Mouse (Mus musculus): ENCODE data around the gene Sorbs1.

Gene Sorbs1

DNA sequence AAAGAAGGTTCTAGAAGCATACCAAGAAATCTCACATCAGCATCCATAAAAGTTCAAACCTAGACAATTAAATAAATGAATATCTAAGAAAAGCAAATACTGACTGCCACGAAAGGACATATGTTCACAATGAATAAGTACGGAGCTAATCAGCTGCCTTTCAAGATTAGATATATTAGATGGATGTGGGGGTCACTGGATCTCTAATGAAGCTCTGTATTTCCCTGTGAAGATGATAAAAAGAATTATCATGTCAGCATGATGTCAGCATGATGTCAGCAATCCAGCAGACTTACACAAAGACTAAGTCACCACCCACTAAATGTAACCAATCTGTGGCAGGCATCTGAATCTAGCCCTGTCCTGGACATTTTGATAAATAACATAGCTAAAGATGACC lies 77.8 kb downstream of the Sorbs1 start:
- no peak for DNase-seq

DNA sequence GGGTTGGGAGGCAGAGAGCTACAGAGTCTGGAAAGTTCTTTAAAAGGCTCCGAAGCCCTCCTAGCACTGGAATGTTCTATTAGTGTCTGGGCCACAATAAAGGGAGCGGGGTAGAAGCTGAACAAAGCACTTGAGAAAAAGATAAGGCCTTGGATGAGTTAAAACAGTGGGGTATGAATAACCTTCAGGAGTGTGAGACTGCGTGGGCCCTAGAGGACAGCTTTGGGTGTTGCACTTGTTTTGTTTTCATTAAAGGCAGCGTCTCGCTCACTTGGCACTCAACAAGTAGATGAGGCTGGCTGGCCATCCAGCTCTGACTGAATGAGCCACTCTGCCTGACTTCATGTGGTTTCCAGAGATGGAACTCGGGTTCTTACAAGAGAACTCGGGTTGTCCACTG lies 78.5 kb downstream of the Sorbs1 start:
- no peak for DNase-seq

GRCm38 (mm10) chr19:40434042-40434869 lies 79.3 kb downstream of the Sorbs1 start:
- no peak for DNase-seq

GRCm38 (mm10) chr19:40433316-40433912 lies 80.2 kb downstream of the Sorbs1 start:
- no peak for DNase-seq

DNA sequence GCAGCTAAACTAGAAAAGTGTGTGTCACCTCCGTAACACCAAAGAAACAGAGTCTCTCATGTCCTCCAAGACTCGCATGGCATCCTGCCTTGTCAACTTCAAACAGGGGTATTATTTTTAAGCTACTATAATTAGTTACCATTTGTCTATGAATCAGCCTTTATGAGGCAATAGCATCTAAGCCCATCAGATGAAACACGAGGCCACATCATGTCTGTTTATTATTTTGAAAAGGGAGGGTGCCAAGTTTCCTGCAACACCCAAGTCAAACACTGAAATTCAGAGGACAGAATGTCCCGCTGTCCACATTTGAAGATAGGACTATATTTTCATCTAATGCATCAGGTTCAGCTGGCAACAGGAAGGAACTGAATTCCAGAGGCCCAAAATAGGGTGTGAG lies 81.6 kb downstream of the Sorbs1 start:
- no peak for DNase-seq

DNA sequence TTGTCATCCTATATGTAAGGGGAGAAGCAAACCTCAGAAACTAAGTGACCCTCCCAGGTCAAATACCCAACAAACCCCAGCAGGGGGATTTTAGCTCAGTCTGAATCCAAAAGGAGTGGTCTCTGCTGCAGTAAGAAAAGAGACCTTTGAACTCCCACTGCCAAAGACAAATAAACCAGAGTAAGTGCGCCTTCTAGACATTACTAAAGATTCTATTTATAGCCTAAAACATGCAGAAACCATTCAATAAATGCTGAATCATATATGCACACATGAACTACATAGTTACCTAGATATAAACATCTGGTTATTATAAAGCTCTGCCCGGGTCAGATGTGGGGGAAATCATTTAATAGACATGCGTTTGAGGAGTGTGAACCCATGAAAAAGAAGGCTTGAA lies 84.0 kb downstream of the Sorbs1 start:
- no peak for DNase-seq

DNA sequence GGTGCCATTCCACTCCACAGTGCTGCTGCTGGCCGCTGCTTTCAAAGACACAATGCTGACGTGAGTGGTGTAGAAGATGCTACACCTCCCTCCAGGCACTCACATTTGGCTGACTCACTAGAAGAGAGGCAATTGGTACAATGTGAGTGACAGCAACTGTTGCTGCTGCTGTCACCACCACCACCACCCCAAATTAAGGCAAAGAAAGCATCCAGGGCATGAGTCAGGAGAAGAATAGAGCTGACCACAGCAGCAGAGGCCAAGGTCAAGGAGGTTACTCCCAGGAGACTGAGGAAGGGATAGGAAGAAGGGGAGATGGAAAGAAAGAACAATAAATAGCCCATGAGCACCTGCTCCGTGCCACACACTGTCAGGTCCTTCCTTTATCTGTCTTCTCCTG lies 84.4 kb downstream of the Sorbs1 start:
- DNase-seq = no peak

DNA sequence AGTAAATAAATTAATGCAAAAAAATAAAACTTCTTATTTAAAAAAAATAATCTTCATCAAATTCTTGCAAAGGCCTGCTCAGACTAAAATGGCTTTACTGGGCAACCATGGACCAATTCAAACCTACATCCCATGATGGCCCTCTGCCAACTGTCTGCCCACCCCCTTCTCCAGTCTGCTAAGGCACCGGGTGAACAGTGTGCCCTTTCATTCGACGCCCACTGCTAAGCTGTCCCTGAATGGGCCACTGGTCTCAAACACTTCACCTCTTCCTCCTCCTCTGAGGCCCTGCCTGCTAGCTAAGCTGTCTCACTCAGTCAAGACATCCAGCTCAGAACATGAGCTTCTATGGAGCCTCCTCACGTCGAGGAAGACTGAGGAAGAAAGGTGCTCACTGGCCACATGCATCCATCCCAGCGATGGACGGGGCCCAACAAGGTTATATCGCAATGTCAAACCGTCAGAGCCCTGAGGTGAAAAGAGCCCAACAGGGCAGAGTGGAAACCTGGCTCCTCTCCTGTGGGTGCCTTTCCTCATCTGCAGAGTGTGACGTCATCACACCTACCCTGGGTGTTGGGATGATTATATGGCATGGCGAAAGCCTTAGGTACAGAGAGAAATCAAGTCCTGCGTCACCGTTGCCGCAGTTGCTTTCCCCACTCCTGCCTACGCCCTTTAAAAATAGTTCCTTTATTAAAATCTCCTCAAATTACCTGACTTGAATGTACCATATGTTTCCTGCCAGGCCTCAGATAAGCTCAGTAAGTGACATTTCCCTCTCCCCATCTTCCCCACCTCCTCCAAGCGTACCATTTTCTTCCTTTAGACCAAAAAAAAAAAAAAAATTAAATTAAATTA lies 87.2 kb downstream of the Sorbs1 start:
- DNase-seq = no peak

- DNase-seq = no peak
Observed at GRCm38 (mm10) chr19:40425326-40425725, 88.3 kb downstream of the Sorbs1 start.

DNA sequence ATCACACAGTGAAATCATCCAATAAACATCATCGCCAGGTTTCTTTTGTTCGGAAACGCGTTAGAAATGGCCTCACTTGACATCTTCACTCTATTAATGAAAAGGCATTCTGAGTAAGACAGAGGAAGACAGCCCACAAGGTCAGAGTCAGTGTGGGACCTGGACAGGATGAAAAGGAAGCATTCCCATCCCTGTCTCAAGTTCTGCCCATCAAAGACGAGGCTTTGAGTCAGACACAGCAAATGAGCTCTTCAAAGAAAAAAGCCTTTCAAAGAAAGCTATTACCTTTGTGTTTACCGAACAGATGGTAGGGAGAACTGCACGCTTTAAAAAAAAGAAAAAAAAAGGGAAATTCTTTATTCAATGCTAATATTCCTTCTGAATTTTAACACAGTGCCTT lies 92.5 kb downstream of the Sorbs1 start:
- no peak for DNase-seq

DNA sequence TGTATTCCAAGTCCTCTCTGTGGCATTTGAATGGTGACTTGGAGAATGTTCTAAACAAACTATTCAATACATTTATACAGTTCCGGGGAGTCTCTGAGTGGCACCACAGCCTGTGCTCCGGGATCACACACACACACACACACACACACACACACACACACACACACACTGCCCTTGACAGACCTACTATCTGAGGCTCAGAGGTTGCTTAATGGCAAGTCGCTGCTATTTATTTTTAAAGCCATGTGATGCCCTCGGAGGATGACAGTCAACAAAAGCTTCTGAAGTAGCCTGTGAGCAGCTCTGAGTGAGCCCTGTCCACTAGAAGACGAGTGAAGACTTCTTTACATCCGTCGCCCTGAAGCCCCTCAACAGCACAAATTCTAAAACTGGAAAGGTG lies 94.3 kb downstream of the Sorbs1 start:
- no peak for DNase-seq

GRCm38 (mm10) chr19:40417155-40417821 lies 96.3 kb downstream of the Sorbs1 start:
- no peak for DNase-seq

DNA sequence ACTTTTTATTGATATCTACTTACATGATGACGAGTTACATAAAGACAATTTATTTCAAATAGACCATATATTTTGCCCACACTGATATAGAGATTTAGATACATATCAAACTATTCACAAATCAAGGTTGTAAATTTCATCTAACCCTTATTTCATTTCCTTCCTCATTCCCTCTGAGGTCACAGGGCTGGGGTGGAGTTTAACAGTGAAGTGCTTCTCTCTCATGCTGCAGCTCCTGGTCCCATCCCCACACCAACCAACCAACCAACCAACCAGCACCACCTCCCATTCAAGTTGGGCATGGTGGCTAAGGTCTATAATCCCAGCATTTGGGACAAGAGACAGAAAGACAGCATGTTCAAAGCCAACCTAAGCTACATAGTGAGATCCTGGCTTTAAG lies 97.9 kb downstream of the Sorbs1 start:
- DNase-seq = no peak

DNA sequence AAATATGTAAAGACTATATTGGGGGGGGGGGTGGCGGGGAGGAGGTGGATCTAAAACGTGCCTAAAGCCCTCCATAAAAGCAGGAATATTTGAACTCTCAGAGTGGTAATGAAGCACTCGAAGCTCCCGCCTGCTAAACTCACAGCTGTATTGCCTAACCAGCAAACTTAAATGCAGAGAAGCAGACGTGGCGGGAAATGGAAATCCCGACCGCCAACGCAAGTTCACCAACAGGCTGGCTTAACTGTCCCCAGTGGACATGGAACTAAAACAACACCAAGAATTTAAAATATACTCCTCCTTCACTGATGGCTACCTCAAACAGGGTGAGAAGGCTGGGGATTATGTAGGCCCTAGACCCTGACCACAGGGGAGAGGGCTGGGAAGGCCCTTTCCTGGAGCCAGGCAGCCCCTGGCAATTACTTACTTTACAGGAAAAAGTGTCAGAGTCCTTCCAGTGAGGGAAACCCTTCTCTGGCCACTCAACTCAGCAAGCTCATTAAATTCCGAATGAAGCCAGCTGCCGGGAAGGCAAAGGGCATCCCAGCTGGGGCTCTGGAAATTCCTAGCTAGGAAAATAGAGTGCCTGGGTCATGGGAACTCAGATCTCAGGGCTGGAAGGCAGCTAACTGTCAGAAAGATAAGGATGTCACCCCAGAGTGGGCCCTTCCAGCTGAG lies 98.6 kb downstream of the Sorbs1 start:
- no peak for DNase-seq

DNA sequence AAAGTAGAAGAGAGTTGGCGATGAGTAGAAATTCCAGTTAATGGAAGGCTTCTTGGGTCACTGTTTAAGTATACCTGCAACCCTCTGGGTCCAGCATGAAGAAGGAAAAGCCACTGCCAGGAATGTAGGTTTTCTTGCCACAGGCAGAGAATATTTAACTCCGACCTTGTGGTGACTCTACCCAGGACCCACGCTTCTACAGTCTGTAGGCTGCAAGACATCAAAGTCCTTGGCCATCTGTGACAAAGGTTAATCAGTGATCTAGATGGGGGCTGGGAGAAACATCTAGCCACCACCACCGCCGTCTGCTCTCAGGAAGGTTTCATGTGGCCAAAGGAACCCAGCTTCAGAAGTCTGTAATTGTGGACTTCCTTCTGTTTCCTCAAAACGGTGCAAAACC lies 99.2 kb downstream of the Sorbs1 start:
- DNase-seq = no peak

- no peak for DNase-seq
Observed at GRCm38 (mm10) chr19:40411379-40411813, 102.2 kb downstream of the Sorbs1 start.

GRCm38 (mm10) chr19:40410511-40410910 lies 103.1 kb downstream of the Sorbs1 start:
- no peak for DNase-seq

DNA sequence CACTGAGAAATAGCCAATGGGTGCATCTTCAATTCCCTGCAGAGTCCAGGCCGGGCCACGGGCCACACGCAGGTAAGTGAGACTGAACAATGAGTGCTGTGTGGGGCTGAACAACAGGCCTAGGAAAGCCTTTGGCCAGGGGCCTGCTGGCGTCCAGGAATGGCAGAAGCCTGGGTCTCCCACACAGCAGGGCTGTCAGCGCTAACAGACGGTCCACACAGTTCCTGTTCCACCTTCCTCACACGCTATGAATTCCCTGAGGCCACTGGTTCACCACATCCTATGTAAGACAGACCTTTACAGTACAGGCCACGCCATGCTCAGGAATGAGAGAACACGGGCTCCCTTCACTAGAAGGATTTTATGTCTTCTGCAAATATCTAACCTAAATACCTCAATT lies 103.5 kb downstream of the Sorbs1 start:
- no peak for DNase-seq

- no peak for DNase-seq
Observed at GRCm38 (mm10) chr19:40409500-40410035, 104.0 kb downstream of the Sorbs1 start.

DNA sequence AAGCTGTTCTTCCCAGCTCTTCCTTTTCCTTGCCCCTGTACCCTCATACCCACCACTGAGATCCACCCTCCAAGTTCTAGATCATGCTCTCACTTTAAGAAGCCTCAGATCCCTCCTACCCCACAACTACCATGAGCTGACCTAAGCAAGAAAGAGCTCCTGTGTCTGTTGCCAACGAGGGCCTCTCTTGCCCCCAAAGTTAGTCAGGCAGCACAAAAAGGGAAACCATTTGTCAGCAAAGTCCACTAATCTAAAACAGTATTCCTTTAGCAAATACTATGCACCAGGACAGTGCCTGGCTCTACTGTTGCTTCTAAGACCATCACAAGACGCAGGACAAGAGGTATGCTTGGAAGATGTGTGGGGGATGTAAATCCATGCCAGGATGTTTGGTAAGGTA lies 106.4 kb downstream of the Sorbs1 start:
- DNase-seq = no peak

GRCm38 (mm10) chr19:40406661-40407060 lies 106.9 kb downstream of the Sorbs1 start:
- no peak for DNase-seq

DNA sequence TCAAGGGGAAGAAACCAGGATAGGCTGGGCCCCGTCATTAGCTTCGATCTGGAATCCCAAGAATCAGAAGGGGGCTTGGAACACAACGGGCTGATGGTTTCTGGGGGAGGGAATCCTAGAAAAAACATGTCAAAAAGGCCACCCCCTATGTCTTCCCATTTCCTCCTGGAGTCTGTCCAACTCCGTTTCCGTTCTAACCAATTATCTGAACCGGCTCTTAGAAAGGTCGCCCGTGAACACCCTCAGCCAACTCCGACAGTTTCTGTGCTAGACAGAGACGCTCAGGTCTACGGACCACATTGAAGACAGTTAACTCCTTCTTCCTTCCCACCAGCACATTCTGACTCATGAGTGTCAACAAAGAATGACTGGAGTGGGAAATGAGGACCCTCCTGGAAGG lies 107.8 kb downstream of the Sorbs1 start:
- no peak for DNase-seq

All from thymus, postnatal 14 days (tissue).